Mouse (Mus musculus): ENCODE results near the gene Desi1.

The Desi1 gene

GRCm38 (mm10) chr15:81966062-81966829 is 67.4 kb downstream of the Desi1 start:
- DNase-seq (ENCODE audit: low spot score): no peak

- no peak for DNase-seq (ENCODE audit: low spot score)
Observed at GRCm38 (mm10) chr15:81964980-81965545, 68.6 kb downstream of the Desi1 start.

DNA sequence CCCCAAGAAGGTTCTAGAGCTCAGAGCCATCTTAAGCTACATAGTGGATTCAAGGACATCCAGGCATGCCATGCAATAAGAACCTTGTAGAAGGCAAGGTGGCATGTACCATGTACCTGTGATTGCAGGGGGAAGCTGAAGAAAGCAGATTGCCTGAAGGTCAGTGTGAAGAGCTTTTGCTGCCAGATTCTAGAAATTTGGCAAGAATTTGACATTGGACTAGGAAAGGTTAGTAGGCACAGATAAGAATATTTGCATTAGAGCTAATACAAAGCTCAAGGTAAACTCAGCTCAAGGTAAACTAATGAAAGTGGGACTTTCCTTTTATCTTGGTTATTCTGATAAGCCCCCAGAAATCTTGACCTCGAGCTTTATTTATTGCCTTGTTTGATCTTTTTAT is 69.4 kb downstream of the Desi1 start:
- no peak for DNase-seq (ENCODE audit: low spot score)

GRCm38 (mm10) chr15:81961078-81961451 is 72.6 kb downstream of the Desi1 start:
- DNase-seq (ENCODE audit: low spot score): no peak

GRCm38 (mm10) chr15:81960171-81961077 is 73.2 kb downstream of the Desi1 start, which contains the start of gene Pmm1:
TSS of gene Pmm1 (minus strand) at chr15:81960930.
- DNase-seq (ENCODE audit: low spot score): peak; percentile 99

- no peak for DNase-seq (ENCODE audit: low spot score)
Observed at GRCm38 (mm10) chr15:81958906-81959305, 74.8 kb downstream of the Desi1 start.

- DNase-seq (ENCODE audit: low spot score): no peak
Observed at GRCm38 (mm10) chr15:81957598-81957997, 76.1 kb downstream of the Desi1 start.

- peak; percentile 34 for DNase-seq (ENCODE audit: low spot score)
Observed at GRCm38 (mm10) chr15:81956457-81956856, 77.2 kb downstream of the Desi1 start.

GRCm38 (mm10) chr15:81955414-81955813 is 78.2 kb downstream of the Desi1 start:
- DNase-seq (ENCODE audit: low spot score): no peak

DNA sequence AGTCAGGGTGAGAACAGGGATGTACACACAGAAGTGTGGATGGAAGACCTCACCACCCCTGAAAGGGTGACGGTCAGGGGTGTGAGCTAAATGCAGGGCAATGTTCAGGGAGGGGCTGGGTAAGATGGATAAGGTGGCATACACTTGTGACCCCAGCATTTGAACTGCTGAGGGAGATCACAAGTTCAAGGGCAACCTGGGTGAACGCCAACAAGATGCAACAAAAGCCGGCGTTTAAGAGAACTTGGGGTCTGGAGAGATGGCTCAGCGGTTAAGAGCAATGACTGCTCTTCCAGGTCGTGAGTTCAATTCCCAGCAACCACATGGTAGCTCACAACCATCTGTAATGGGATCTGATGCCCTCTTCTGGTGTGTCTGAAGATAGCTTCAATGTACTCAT is 78.9 kb downstream of the Desi1 start:
- DNase-seq (ENCODE audit: low spot score): no peak

- DNase-seq (ENCODE audit: low spot score): no peak
Observed at GRCm38 (mm10) chr15:81954151-81954583, 79.5 kb downstream of the Desi1 start.

DNA sequence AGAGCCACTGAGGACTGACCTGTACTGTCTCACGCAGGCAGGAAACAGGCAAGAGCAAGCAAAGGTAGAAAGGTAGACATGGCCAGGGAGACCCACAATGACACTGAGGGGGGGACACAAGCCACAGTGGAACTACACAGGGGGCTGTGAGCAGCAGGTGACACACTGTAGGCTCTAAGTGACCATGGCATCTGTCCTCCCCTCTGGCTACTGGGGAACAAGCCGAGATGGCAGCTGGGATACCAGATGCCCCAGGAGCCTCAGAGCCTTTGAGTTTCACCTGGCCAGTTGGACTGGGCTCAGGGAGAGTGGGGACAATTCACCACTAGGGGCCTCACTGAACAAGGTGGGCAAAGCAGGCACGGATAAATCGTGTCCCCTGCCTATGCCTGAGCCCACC is 81.4 kb downstream of the Desi1 start:
- DNase-seq (ENCODE audit: low spot score): no peak

DNA sequence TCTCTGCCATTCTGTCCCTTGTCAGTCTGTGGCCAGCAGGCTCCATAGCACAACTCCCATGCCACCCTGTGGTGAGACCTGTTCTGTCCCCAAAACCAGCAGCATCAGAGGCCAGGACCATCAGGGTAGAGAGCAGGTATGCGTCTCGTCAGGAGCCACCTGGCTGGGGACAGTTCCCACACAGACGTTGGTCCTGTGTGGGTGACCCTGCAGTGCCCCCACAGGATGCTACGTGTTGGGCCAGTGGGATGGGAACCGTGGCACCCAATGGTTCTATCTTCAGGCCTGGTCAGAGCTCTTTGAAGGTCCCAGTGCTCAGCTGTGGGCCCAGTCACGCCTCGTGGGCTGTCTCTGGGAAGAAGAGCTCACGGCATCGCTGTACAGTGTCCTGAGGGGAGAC is 82.5 kb downstream of the Desi1 start:
- DNase-seq (ENCODE audit: low spot score): no peak

DNA sequence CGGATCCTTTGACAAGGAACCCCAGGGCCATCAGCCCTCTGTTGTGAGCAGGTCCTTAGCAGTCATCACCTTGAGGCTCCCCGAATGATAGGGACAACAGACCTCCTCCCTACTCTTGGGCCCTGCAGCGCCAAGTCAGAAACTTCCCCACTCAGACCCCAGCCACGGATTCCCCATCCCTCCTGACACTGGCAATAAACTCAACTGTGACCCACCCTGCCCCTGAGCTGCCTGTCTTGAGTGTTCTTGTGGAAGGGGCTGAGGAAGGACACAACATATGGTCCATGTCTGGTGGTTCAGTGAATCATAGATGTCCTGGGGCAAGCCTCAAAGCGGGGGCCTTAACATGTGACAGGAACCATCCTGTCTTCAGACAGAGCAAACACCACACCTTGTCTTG is 82.9 kb downstream of the Desi1 start:
- DNase-seq (ENCODE audit: low spot score): no peak

DNA sequence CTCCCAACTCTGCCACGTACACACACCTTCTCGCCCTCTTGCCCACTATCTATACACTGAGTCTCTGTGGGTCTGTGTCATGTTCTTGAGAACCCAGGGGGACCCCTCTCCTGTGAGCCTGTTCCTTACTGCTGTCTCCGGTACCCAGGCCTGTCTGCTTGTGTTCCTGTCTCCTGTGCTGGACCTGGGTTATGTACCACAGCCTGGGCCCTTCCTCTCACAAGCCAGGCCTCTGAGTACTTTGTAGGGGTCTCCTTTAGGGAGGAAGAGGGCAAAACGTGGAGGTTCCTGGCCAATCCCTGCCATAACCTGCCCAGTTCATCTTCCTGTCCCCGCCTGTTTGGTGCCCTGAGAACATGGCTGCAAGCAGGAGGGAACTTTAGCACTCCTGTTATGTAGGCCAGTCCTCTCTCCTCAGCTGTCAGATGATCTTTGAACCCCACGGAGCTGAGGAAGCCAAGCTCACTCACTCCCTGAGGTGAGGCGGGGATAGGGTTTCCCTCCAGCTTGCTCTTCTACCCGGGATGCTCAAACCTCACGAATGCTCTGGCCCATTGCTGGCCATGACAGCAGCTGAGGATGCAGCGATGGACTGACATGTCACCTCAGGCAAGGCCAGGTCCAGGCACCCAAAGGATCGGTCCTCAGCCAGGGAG is 84.1 kb downstream of the Desi1 start:
- DNase-seq (ENCODE audit: low spot score): no peak

DNA sequence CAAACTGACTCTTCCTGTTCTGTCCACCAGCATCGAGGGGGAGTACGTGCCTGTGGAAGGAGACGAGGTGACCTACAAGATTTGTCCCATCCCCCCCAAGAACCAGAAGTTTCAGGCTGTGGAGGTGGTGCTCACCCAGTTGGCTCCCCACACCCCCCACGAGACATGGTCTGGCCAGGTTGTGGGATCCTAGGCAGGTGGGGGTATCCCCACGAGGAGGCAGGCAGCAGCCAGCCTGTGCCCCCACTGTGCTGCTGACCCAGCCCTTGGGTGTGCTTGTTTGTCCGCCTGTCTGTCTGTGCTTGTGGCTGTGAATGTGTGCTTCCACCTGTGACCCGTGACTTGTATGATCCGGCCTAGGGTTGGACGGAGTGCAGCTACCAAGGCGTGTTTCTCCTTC is 84.6 kb downstream of the Desi1 start:
- DNase-seq (ENCODE audit: low spot score): no peak

DNA sequence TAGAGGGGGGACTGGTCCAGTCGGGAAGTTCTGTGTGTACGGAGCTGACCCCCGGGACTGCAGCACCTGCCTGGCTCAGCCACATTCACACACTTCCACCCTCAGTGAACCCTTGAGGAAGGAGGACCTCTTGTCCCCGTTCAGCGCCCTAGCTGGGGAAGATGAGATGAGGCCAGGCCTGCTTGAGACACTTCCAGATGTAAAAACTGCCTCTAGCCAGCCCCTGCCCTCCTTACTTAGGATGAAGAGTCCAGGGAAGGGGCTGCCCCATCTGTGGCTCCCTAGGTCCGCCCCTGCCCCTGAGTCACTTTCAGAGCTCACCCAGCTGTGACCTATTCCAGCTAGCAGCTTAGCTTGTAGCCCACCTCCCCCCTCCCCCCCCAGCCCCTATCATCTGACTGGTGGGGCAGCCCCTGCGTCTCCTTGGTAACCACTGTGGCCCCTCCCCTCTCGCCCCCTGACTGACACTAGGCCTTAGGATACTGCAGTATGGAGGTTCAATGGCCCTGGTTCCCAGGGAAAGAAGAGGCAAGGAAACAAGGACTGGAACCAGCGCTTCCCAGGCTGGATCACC is 90.4 kb downstream of the Desi1 start:
- no peak for DNase-seq (ENCODE audit: low spot score)

All from lung, postnatal 25 days (tissue).